Mouse (Mus musculus) embryonic facial prominence, embryonic 14.5 days (tissue): Measurements from ENCODE around the gene Kansl1l. TPM values are rescaled to one million over a fixed set of nuclear protein-coding genes. Genes with fewer than 3 reads are reported as not detected.
A peak's percentile ranks its signal among the peaks of the same experiment; 100 is the strongest.

Source experiments
- ATAC-seq: fragments of 200-750 bp; cut with Nextera tagmentation; 2 replicates; pipeline ENCODE4 v1.8.0; 2017; ENCODE audit warnings: low read depth, moderate number of reproducible peaks, moderate TSS enrichment
- DNase-seq: peaks from one replicate; pipeline ENCODE4 v3.0.0-alpha.2; 2015; ENCODE audit warnings: low spot score
- H3K27ac ChIP-seq: fragments of 300-500 bp; sonication (generic); replicated peaks from 2 replicates; pipeline ENCODE4 v1.5.1; 2014; ENCODE audit warnings: low read depth, mild to moderate bottlenecking, low read length, moderate library complexity
- H3K27me3 ChIP-seq: fragments of 300-500 bp; sonication (generic); replicated peaks from 2 replicates; pipeline ENCODE4 v1.6.1; 2014; ENCODE audit warnings: low read length; ENCODE audit not compliant: control insufficient read depth, insufficient read depth
- H3K36me3 ChIP-seq: fragments of 300-500 bp; sonication (generic); 2 replicates; pipeline ENCODE4 v1.6.1; 2014; ENCODE audit warnings: low read length, mixed read lengths; ENCODE audit not compliant: control insufficient read depth, insufficient read depth
- H3K4me1 ChIP-seq: fragments of 300-500 bp; sonication (generic); 2 replicates; pipeline ENCODE4 v1.6.1; 2014; ENCODE audit warnings: antibody characterized with exemption, low read length; ENCODE audit not compliant: control insufficient read depth, insufficient read depth
- H3K4me2 ChIP-seq: fragments of 300-500 bp; sonication (generic); 2 replicates; pipeline ENCODE4 v1.6.1; 2014; ENCODE audit warnings: low read depth, mild to moderate bottlenecking, low read length, moderate library complexity, mixed read lengths
- H3K4me3 ChIP-seq: fragments of 300-500 bp; sonication (generic); 2 replicates; pipeline ENCODE4 v1.5.1; 2014; ENCODE audit warnings: low read depth, mild to moderate bottlenecking, low read length
- H3K9ac ChIP-seq: fragments of 300-500 bp; sonication (generic); 2 replicates; pipeline ENCODE4 v1.6.1; 2014; ENCODE audit warnings: low read depth, mild to moderate bottlenecking, low read length, moderate library complexity, mixed read lengths
- H3K9me3 ChIP-seq: fragments of 300-500 bp; sonication (generic); 2 replicates; pipeline ENCODE4 v1.6.1; 2016; ENCODE audit warnings: low read length; ENCODE audit not compliant: control insufficient read depth
- WGBS: fragments of 180-500 bp; shearing (Covaris S2); extraction: QIAGEN DNeasy Blood & Tissue Kit; methylation state at CpG from one replicate; pipeline ENCODE4 v1.1.7; 2014; 5-methylcytosine and 5-hydroxymethylcytosine counted together
- polyA plus RNA-seq: library from polyadenylated mRNA; unstranded; fragments of >200 nt; fragmentation: Nextera tagmentation; extraction: Ambion mirVana; gene quantifications from 2 replicates; pipeline ENCODE4 v1.2.1, GENCODE M21; 2014

The Kansl1l gene
- polyA plus RNA-seq, 1 experiment from 2014 or later = 16.1 TPM

- no peak overlapping the region for H3K4me3 ChIP-seq
- H3K36me3 ChIP-seq = peaks cover 42% of the 10 kb centered on the region
- no peak overlapping the region for H3K9ac ChIP-seq
- no peak for ATAC-seq
- WGBS = 90% methylated on average over 1 of the region's 1 CpGs
- no peak overlapping the region for H3K4me2 ChIP-seq
- H3K27ac ChIP-seq = no peak overlapping the region
- DNase-seq = no peak
- no peaks in the 10 kb centered on the region for H3K4me1 ChIP-seq
- H3K9me3 ChIP-seq = no peaks in the 10 kb centered on the region
- H3K27me3 ChIP-seq = no peaks in the 10 kb centered on the region
Measured at GRCm38 (mm10) chr1:66768764-66769163, 48.6 kb downstream of the Kansl1l start.

GRCm38 (mm10) chr1:66730581-66730980 lies 86.8 kb downstream of the Kansl1l start:
- WGBS = 85% methylated on average over 1 of the region's 1 CpGs
- no peak for ATAC-seq
- Histone ChIP-seq H3K4me1 (no peaks in the 10 kb centered on the region), H3K27ac (no peak overlapping the region), H3K4me3 (no peak overlapping the region), H3K27me3 (no peaks in the 10 kb centered on the region), H3K4me2 (no peak overlapping the region), H3K9me3 (0 out of 2 replicates have a peak, but pooled peaks cover 3% of the 10 kb centered on the region), H3K9ac (no peak overlapping the region), H3K36me3 (peaks cover 36% of the 10 kb centered on the region)
- no peak for DNase-seq

GRCm38 (mm10) chr1:66712859-66713258 lies 104.5 kb downstream of the Kansl1l start:
- H3K27ac ChIP-seq = no peak overlapping the region
- no peaks in the 10 kb centered on the region for H3K4me1 ChIP-seq
- no peaks in the 10 kb centered on the region for H3K9me3 ChIP-seq
- 93% methylated on average over 3 of the region's 3 CpGs for WGBS
- ATAC-seq (no peak), DNase-seq (no peak)
- no peak overlapping the region for H3K4me3 ChIP-seq
- H3K27me3 ChIP-seq = no peaks in the 10 kb centered on the region
- H3K9ac ChIP-seq = no peak overlapping the region
- H3K4me2 ChIP-seq = no peak overlapping the region
- H3K36me3 ChIP-seq = peaks cover 54% of the 10 kb centered on the region

GRCm38 (mm10) chr1:66704523-66704922 lies 112.8 kb downstream of the Kansl1l start:
- ATAC-seq (no peak), DNase-seq (no peak)
- Histone ChIP-seq H3K27ac (no peak overlapping the region), H3K4me3 (no peak overlapping the region), H3K27me3 (no peaks in the 10 kb centered on the region), H3K4me2 (no peak overlapping the region), H3K4me1 (peaks cover 9% of the 10 kb centered on the region), H3K9me3 (no peaks in the 10 kb centered on the region), H3K9ac (no peak overlapping the region), H3K36me3 (peaks cover 23% of the 10 kb centered on the region)
- WGBS = 72% methylated on average over 6 of the region's 6 CpGs

- H3K4me2 ChIP-seq = no peak overlapping the region
- ATAC-seq (no peak), DNase-seq (no peak)
- peaks cover 9% of the 10 kb centered on the region for H3K4me1 ChIP-seq
- H3K9me3 ChIP-seq = no peaks in the 10 kb centered on the region
- no peaks in the 10 kb centered on the region for H3K27me3 ChIP-seq
- H3K36me3 ChIP-seq = peaks cover 14% of the 10 kb centered on the region
- H3K9ac ChIP-seq = no peak overlapping the region
- no peak overlapping the region for H3K27ac ChIP-seq
- WGBS = 81% methylated on average over 4 of the region's 4 CpGs
- no peak overlapping the region for H3K4me3 ChIP-seq
Measured at GRCm38 (mm10) chr1:66702623-66703345, 114.6 kb downstream of the Kansl1l start.

- H3K4me1 ChIP-seq = peaks cover 9% of the 10 kb centered on the region
- DNase-seq (no peak), ATAC-seq (no peak)
- H3K4me3 ChIP-seq = peak overlapping the region; percentile 86
- H3K9me3 ChIP-seq = no peaks in the 10 kb centered on the region
- WGBS = 22% methylated on average over 2 of the region's 2 CpGs
- H3K36me3 ChIP-seq = peaks cover 3% of the 10 kb centered on the region; the same call in 1 of the 2 replicates
- H3K27ac ChIP-seq = no peak overlapping the region; the same call in 1 of the 2 replicates
- peak overlapping the region; percentile 67 for H3K4me2 ChIP-seq
- H3K27me3 ChIP-seq = no peaks in the 10 kb centered on the region
- peak overlapping the region; percentile 84 for H3K9ac ChIP-seq
Measured at GRCm38 (mm10) chr1:66701576-66701940, 115.8 kb downstream of the Kansl1l start.

- Histone ChIP-seq H3K9me3 (no peaks in the 10 kb centered on the region), H3K4me2 (peak within 1 kb of the TSS; percentile 67), H3K4me1 (peaks cover 9% of the 10 kb centered on the region), H3K36me3 (no peaks in the 10 kb centered on the region), H3K9ac (peak within 1 kb of the TSS; percentile 84), H3K27me3 (no peaks in the 10 kb centered on the region), H3K4me3 (peak within 1 kb of the TSS; percentile 86), H3K27ac (peak within 1 kb of the TSS; percentile 65)
- under 1% methylated on average over 54 of the region's 73 CpGs for WGBS
- DNase-seq (peak; percentile 97), ATAC-seq (peak; percentile 100)
Measured at GRCm38 (mm10) chr1:66700693-66701575, 116.4 kb downstream of the Kansl1l start, which contains the start of gene Rpe. Rpe (plus strand) TSS chr1:66700831.

- no peaks in the 10 kb centered on the region for H3K9me3 ChIP-seq
- no peak; the same call in 1 of the 2 replicates for ATAC-seq
- H3K4me3 ChIP-seq = peak overlapping the region; percentile 86
- DNase-seq = no peak
- no peak overlapping the region for H3K27ac ChIP-seq
- peak overlapping the region; percentile 67 for H3K4me2 ChIP-seq
- H3K4me1 ChIP-seq = peaks cover 9% of the 10 kb centered on the region
- no peak overlapping the region for H3K9ac ChIP-seq
- no peaks in the 10 kb centered on the region for H3K27me3 ChIP-seq
- H3K36me3 ChIP-seq = no peaks in the 10 kb centered on the region
- 47% methylated on average over 5 of the region's 5 CpGs for WGBS
Measured at GRCm38 (mm10) chr1:66700149-66700692, 117.1 kb downstream of the Kansl1l start.
